Mouse (Mus musculus) small intestine, adult 10 weeks (tissue): ENCODE data around the gene Pou4f2. TPM values are rescaled to one million over a fixed set of nuclear protein-coding genes. Genes with fewer than 3 reads are reported as not detected.

Experiments used
- polyA plus RNA-seq: library from polyadenylated mRNA; stranded (reverse); fragments of 350-450 nt; fragmentation: Illumina TruSeq; extraction: RNeasy Lipid Tissue Mini Kit (QIAGEN cat#74804); gene quantifications from one replicate; pipeline ENCODE4 v1.2.3, GENCODE M21; 2014; ENCODE audit warnings: low replicate concordance

Pou4f2 gene
- not detected for polyA plus RNA-seq

DNA sequence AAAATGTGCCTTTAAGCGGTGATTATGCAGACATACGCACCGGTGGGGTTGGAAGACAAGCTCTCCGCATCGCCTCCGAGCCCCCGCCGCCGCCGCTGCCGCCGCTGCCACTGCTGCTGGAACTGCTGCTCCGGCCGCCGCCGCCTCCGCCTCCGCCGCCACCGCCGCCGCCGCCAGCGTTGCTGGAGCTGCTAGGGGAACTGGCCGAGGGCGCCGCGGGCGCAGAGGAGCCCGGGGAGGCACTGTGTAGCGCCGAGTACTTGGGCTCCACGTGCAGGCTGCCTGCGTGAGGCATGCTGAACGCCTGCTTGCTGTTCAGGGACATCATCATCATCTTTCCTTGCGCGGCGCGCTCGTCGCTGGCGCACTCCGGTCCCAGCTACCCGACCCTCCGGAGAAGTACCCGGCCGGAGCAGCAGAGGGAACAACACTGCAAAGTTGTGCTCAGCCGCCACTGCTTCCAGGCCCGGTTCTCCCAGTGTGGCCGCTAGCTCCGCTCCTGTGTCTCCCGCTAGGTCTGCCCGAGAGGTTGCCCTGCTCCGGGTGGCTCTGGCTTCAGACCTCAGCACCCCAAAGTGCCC is at the start of gene Pou4f2:
Gene Pou4f2, minus strand, starts transcription at position 575 of the 581 bp plus-strand sequence.

Other genes with a start within 250 kb of the Pou4f2 start
- gene Ttc29, start 223.3 kb downstream of the Pou4f2 start, polyA plus RNA-seq: not detected
- gene Rbmxl1, start 72.3 kb upstream of the Pou4f2 start, polyA plus RNA-seq: 20.1 TPM
- gene Slc10a7, start 72.7 kb upstream of the Pou4f2 start, polyA plus RNA-seq: 7.7 TPM